Mouse (Mus musculus) kidney, postnatal 0 days (tissue): ENCODE measurements at regions not wholly inside any gene's neighbourhood (a gene's known extent, or its start where the extent isn't known, plus 50 kb on each side); places are given as distances from the start of the nearest gene placed in this dataset.

Experiments
- ATAC-seq: fragments of 200-750 bp; cut with Nextera tagmentation; replicated peaks from 2 replicates; pipeline ENCODE4 v1.8.0; 2017; ENCODE audit warnings: low read depth, moderate number of reproducible peaks, moderate TSS enrichment, moderate library complexity; ENCODE audit not compliant: low FRiP score
- DNase-seq: peaks from one replicate; pipeline ENCODE4 v3.0.0-alpha.2; 2016; ENCODE audit warnings: low spot score
- H3K27ac ChIP-seq: fragments of 300-500 bp; sonication (generic); 2 replicates; pipeline ENCODE4 v1.5.1; 2014; ENCODE audit warnings: mild to moderate bottlenecking
- H3K27me3 ChIP-seq: fragments of 300-500 bp; sonication (generic); 2 replicates; pipeline ENCODE4 v1.6.1; 2014; ENCODE audit warnings: low read length, mixed read lengths; ENCODE audit not compliant: insufficient read depth
- H3K36me3 ChIP-seq: fragments of 300-500 bp; sonication (generic); 2 replicates; pipeline ENCODE4 v1.6.1; 2014; ENCODE audit warnings: low read length, mixed read lengths; ENCODE audit not compliant: insufficient read depth
- H3K4me1 ChIP-seq: fragments of 300-500 bp; sonication (generic); replicated peaks from 2 replicates; pipeline ENCODE4 v1.6.1; 2014; ENCODE audit warnings: antibody characterized with exemption, low read length, mixed read lengths; ENCODE audit not compliant: insufficient read depth
- H3K4me2 ChIP-seq: fragments of 300-500 bp; sonication (generic); 2 replicates; pipeline ENCODE4 v1.6.1; 2014; ENCODE audit warnings: mild to moderate bottlenecking, low read length, moderate library complexity, mixed read lengths
- H3K4me3 ChIP-seq: fragments of 300-500 bp; sonication (generic); replicated peaks from 2 replicates; pipeline ENCODE4 v1.5.1; 2014; ENCODE audit warnings: low read depth, low read length
- H3K9ac ChIP-seq: fragments of 300-500 bp; sonication (generic); 2 replicates; pipeline ENCODE4 v1.6.1; 2014; ENCODE audit warnings: low read depth, low read length
- H3K9me3 ChIP-seq: fragments of 300-500 bp; sonication (generic); replicated peaks from 2 replicates; pipeline ENCODE4 v1.6.1; 2016; ENCODE audit warnings: low read length, inconsistent platforms, mixed read lengths
- CTCF ChIP-seq: IDR thresholded peaks from 2 replicates; pipeline ENCODE4 v1.5.1; 2016; ENCODE audit warnings: antibody characterized with exemption, low read depth, mild to moderate bottlenecking, moderate library complexity
- WGBS: fragments of 180-500 bp; shearing (Covaris S2); extraction: QIAGEN DNeasy Blood & Tissue Kit; methylation state at CpG from one replicate; pipeline ENCODE4 v1.1.7; 2014; 5-methylcytosine and 5-hydroxymethylcytosine counted together

GRCm38 (mm10) chr15:24980841-24981240, 432.7 kb downstream of the Basp1 start:
- Histone ChIP-seq H3K9me3 (no peaks in the 10 kb centered on the region), H3K4me1 (no peaks in the 10 kb centered on the region), H3K27me3 (no peaks in the 10 kb centered on the region), H3K4me2 (no peak overlapping the region), H3K36me3 (no peaks in the 10 kb centered on the region), H3K27ac (no peak overlapping the region), H3K4me3 (no peak overlapping the region), H3K9ac (no peak overlapping the region)
- 22% methylated on average over 4 of the region's 4 CpGs for WGBS
- TF ChIP-seq CTCF, result no peak
- DNase-seq (peak; percentile 73), ATAC-seq (no peak)

GRCm38 (mm10) chr15:24972020-24972419, 441.5 kb downstream of the Basp1 start:
- Histone ChIP-seq H3K27ac (no peak overlapping the region), H3K27me3 (no peaks in the 10 kb centered on the region), H3K4me3 (no peak overlapping the region), H3K9ac (no peak overlapping the region), H3K4me2 (no peak overlapping the region), H3K9me3 (no peaks in the 10 kb centered on the region), H3K36me3 (no peaks in the 10 kb centered on the region), H3K4me1 (no peaks in the 10 kb centered on the region)
- DNase-seq (peak; percentile 25), ATAC-seq (no peak)
- WGBS, result 5% methylated on average over 5 of the region's 5 CpGs
- TF ChIP-seq CTCF, result no peak

GRCm38 (mm10) chr15:24969391-24969812, 444.2 kb downstream of the Basp1 start:
- no peak overlapping the region for H3K9ac ChIP-seq
- H3K9me3 ChIP-seq, result no peaks in the 10 kb centered on the region
- no peaks in the 10 kb centered on the region for H3K36me3 ChIP-seq
- no peaks in the 10 kb centered on the region for H3K27me3 ChIP-seq
- H3K4me3 ChIP-seq, result no peak overlapping the region
- DNase-seq (peak; percentile 86), ATAC-seq (peak; percentile 79; the same call in 1 of the 2 replicates)
- no peak for TF ChIP-seq CTCF
- WGBS, result 22% methylated on average over 2 of the region's 2 CpGs
- no peak overlapping the region for H3K27ac ChIP-seq
- no peak overlapping the region for H3K4me2 ChIP-seq
- H3K4me1 ChIP-seq, result no peaks in the 10 kb centered on the region

- H3K36me3 ChIP-seq, result no peaks in the 10 kb centered on the region
- H3K4me3 ChIP-seq, result no peak overlapping the region
- ATAC-seq (no peak), DNase-seq (no peak)
- no peak for TF ChIP-seq CTCF
- no peaks in the 10 kb centered on the region for H3K9me3 ChIP-seq
- no peaks in the 10 kb centered on the region for H3K27me3 ChIP-seq
- no peaks in the 10 kb centered on the region for H3K4me1 ChIP-seq
- 88% methylated on average over 7 of the region's 7 CpGs for WGBS
- H3K4me2 ChIP-seq, result no peak overlapping the region
- no peak overlapping the region for H3K27ac ChIP-seq
- no peak overlapping the region for H3K9ac ChIP-seq
Measured at GRCm38 (mm10) chr15:24968636-24969317, 444.8 kb downstream of the Basp1 start.

GRCm38 (mm10) chr15:24929742-24930141, 483.8 kb downstream of the Basp1 start:
- 83% methylated on average over 2 of the region's 2 CpGs for WGBS
- Histone ChIP-seq H3K4me1 (no peaks in the 10 kb centered on the region), H3K9ac (no peak overlapping the region), H3K27me3 (no peaks in the 10 kb centered on the region), H3K4me3 (no peak overlapping the region), H3K9me3 (no peaks in the 10 kb centered on the region), H3K27ac (no peak overlapping the region), H3K36me3 (no peaks in the 10 kb centered on the region), H3K4me2 (no peak overlapping the region)
- no peak for TF ChIP-seq CTCF
- no peak for ATAC-seq
- no peak for DNase-seq

GRCm38 (mm10) chr15:24911866-24912265, 501.7 kb downstream of the Basp1 start:
- no peak for TF ChIP-seq CTCF
- no peaks in the 10 kb centered on the region for H3K27me3 ChIP-seq
- WGBS, result 79% methylated on average over 1 of the region's 1 CpGs
- ATAC-seq (no peak), DNase-seq (no peak)
- no peak overlapping the region for H3K9ac ChIP-seq
- H3K4me3 ChIP-seq, result no peak overlapping the region
- no peaks in the 10 kb centered on the region for H3K9me3 ChIP-seq
- no peak overlapping the region for H3K4me2 ChIP-seq
- H3K36me3 ChIP-seq, result no peaks in the 10 kb centered on the region
- H3K4me1 ChIP-seq, result no peaks in the 10 kb centered on the region
- H3K27ac ChIP-seq, result no peak overlapping the region

GRCm38 (mm10) chr15:24911466-24911865, 502.1 kb downstream of the Basp1 start:
- no peaks in the 10 kb centered on the region for H3K27me3 ChIP-seq
- H3K9ac ChIP-seq, result no peak overlapping the region
- TF ChIP-seq CTCF, result no peak
- 84% methylated on average over 1 of the region's 1 CpGs for WGBS
- no peaks in the 10 kb centered on the region for H3K4me1 ChIP-seq
- DNase-seq (no peak), ATAC-seq (no peak)
- H3K4me2 ChIP-seq, result no peak overlapping the region
- H3K36me3 ChIP-seq, result no peaks in the 10 kb centered on the region
- H3K4me3 ChIP-seq, result no peak overlapping the region
- H3K9me3 ChIP-seq, result no peaks in the 10 kb centered on the region
- H3K27ac ChIP-seq, result no peak overlapping the region
